In genomic region chr13:84221820-84222681, GRCm38 (mm10) we compare ENCODE assay signal across 8 mouse cellular contexts. TPM values are rescaled to one million over a fixed set of nuclear protein-coding genes. Genes with fewer than 3 reads are reported as not detected.
A peak's percentile ranks its signal among the peaks of the same experiment; 100 is the strongest.
DNase-seq lines count a peak whose midpoint lies in the region; ATAC-seq and TF ChIP-seq lines count a peak whose summit lies in the region.

Gene Tmem161b (plus strand): TSS chr13:84222296.

- H3K4me1 ChIP-seq in forebrain, embryonic 10.5 days, result peaks cover 28% of the 10 kb centered on the region
- peaks cover 12% of the 10 kb centered on the region for H3K4me1 ChIP-seq in heart, embryonic 15.5 days (replicated peaks)
- H3K4me1 ChIP-seq in liver, embryonic 14.5 days (replicated peaks; ENCODE audit: control insufficient read depth in 2 of 2, insufficient read depth in 2 of 2, low read length in 1 of 2), result peaks cover 8 to 10% of the 10 kb centered on the region in 2 experiments
- H3K4me1 ChIP-seq in neural tube, embryonic 11.5 days (ENCODE audit: control insufficient read depth, insufficient read depth, low read length), result peaks cover 13% of the 10 kb centered on the region
- H3K4me1 ChIP-seq in stomach, postnatal 0 days (replicated peaks; ENCODE audit: control insufficient read depth, insufficient read depth), result no peaks in the 10 kb centered on the region

- TF ChIP-seq CTCF in liver, embryonic 14.5 days (IDR thresholded peaks at IDR 0.05; ENCODE audit: low read depth), result no peak
- TF ChIP-seq CTCF in stomach, postnatal 0 days (IDR thresholded peaks at IDR 0.05; ENCODE audit: low read depth), result peak; percentile 34

- peak within 1 kb of the TSS; percentile 91 for H3K27ac ChIP-seq in forebrain, embryonic 10.5 days
- H3K27ac ChIP-seq in heart, embryonic 15.5 days, result peak within 1 kb of the TSS; percentile 77
- no peak within 1 kb of the TSS for H3K27ac ChIP-seq in liver, embryonic 14.5 days
- peak within 1 kb of the TSS; percentile 60 for H3K27ac ChIP-seq in neural tube, embryonic 11.5 days (ENCODE audit: low read depth, low read length)
- H3K27ac ChIP-seq in stomach, postnatal 0 days (replicated peaks), result peak within 1 kb of the TSS; percentile 88

- peak within 1 kb of the TSS; percentile 92 for H3K4me3 ChIP-seq in forebrain, embryonic 10.5 days
- peak within 1 kb of the TSS; percentile 70 for H3K4me3 ChIP-seq in heart, embryonic 15.5 days
- peak within 1 kb of the TSS; percentile 68 to 98 for H3K4me3 ChIP-seq in liver, embryonic 14.5 days (ENCODE audit: insufficient read depth in 1 of 2, low read depth in 2 of 2, low read length in 2 of 2)
- H3K4me3 ChIP-seq in neural tube, embryonic 11.5 days (ENCODE audit: low read depth, low read length), result peak within 1 kb of the TSS; percentile 83
- peak within 1 kb of the TSS; percentile 78 for H3K4me3 ChIP-seq in stomach, postnatal 0 days (ENCODE audit: low read depth, low read length)

- TF ChIP-seq EP300 in liver, embryonic 14.5 days (IDR thresholded peaks at IDR 0.05; ENCODE audit: low read depth), result no peak
- TF ChIP-seq EP300 in stomach, postnatal 0 days (optimal IDR thresholded peaks at IDR 0.05), result no peak

- ATAC-seq in heart, embryonic 15.5 days (replicated peaks; ENCODE audit: insufficient number of reproducible peaks, insufficient read depth, low FRiP score, low read depth), result peak; percentile 100
- peak; percentile 99 for ATAC-seq in liver, embryonic 14.5 days (ENCODE audit: insufficient read depth)
- ATAC-seq in neural tube, embryonic 11.5 days (ENCODE audit: insufficient read depth, low FRiP score, low TSS enrichment), result peak; percentile 97
- ATAC-seq in stomach, postnatal 0 days (ENCODE audit: low FRiP score, low TSS enrichment), result peak; percentile 100

- H3K9me3 ChIP-seq in forebrain, embryonic 10.5 days, result no peaks in the 10 kb centered on the region
- no peaks in the 10 kb centered on the region for H3K9me3 ChIP-seq in heart, embryonic 15.5 days (replicated peaks)
- H3K9me3 ChIP-seq in liver, embryonic 14.5 days (ENCODE audit: control insufficient read depth, low read length), result no peaks in the 10 kb centered on the region
- H3K9me3 ChIP-seq in neural tube, embryonic 11.5 days (ENCODE audit: control insufficient read depth, low read length), result no peaks in the 10 kb centered on the region
- H3K9me3 ChIP-seq in stomach, postnatal 0 days (ENCODE audit: control insufficient read depth, low read length), result no peaks in the 10 kb centered on the region

- peak; percentile 57 to 62 for DNase-seq in CD8-positive naive resting alpha-beta T cell, adult 2 months (ENCODE audit: low read depth in 2 of 2, low spot score in 2 of 2)
- peak; percentile 65 for DNase-seq in c-Kit-positive CD71-negative TER-119-negative erythroid progenitor cells, embryonic 14.5 days (ENCODE audit: low read depth)
- DNase-seq in forebrain, embryonic 10.5 days (ENCODE audit: extremely low spot score, low spot score), result peak; percentile 90
- peak; percentile 86 to 97 for DNase-seq in kidney, postnatal 25 days
- peak; percentile 76 to 77 (median 77) for DNase-seq in liver, embryonic 14.5 days (ENCODE audit: low read depth in 3 of 3, low spot score in 3 of 3)
- peak; percentile 90 for DNase-seq in neural tube, embryonic 11.5 days (ENCODE audit: low spot score)
- peak; percentile 94 for DNase-seq in stomach, postnatal 0 days (ENCODE audit: low spot score)

- H3K36me3 ChIP-seq in forebrain, embryonic 10.5 days (replicated peaks), result peaks cover 23% of the 10 kb centered on the region
- no peaks in the 10 kb centered on the region for H3K36me3 ChIP-seq in heart, embryonic 15.5 days
- no peaks in the 10 kb centered on the region for H3K36me3 ChIP-seq in liver, embryonic 14.5 days (replicated peaks; ENCODE audit: control insufficient read depth, insufficient read depth, low read depth)
- H3K36me3 ChIP-seq in neural tube, embryonic 11.5 days (ENCODE audit: control insufficient read depth, insufficient read depth, low read length), result no peaks in the 10 kb centered on the region
- no peaks in the 10 kb centered on the region for H3K36me3 ChIP-seq in stomach, postnatal 0 days (ENCODE audit: control insufficient read depth, insufficient read depth, low read length)

- peak within 1 kb of the TSS; percentile 87 for H3K4me2 ChIP-seq in heart, embryonic 15.5 days
- peak within 1 kb of the TSS; percentile 66 for H3K4me2 ChIP-seq in liver, embryonic 14.5 days (ENCODE audit: low read depth)
- peak within 1 kb of the TSS; percentile 74 for H3K4me2 ChIP-seq in neural tube, embryonic 11.5 days (ENCODE audit: low read depth)
- H3K4me2 ChIP-seq in stomach, postnatal 0 days (replicated peaks; ENCODE audit: low read depth), result peak within 1 kb of the TSS; percentile 83

- H3K27me3 ChIP-seq in forebrain, embryonic 10.5 days (ENCODE audit: poor library complexity, severe bottlenecking), result no peaks in the 10 kb centered on the region
- H3K27me3 ChIP-seq in heart, embryonic 15.5 days, result no peaks in the 10 kb centered on the region
- no peaks in the 10 kb centered on the region for H3K27me3 ChIP-seq in liver, embryonic 14.5 days (ENCODE audit: control insufficient read depth, insufficient read depth, low read length)
- H3K27me3 ChIP-seq in neural tube, embryonic 11.5 days (ENCODE audit: control insufficient read depth, insufficient read depth, low read length), result no peaks in the 10 kb centered on the region
- H3K27me3 ChIP-seq in stomach, postnatal 0 days (ENCODE audit: control insufficient read depth, insufficient read depth, low read length), result no peaks in the 10 kb centered on the region

- WGBS in forebrain, embryonic 10.5 days, result under 1% methylated on average over 52 of the region's 52 CpGs
- WGBS in heart, embryonic 15.5 days, result 1% methylated on average over 47 of the region's 52 CpGs
- WGBS in liver, embryonic 14.5 days (ENCODE audit: insufficient replicate concordance), result under 1% methylated on average over 48 of the region's 52 CpGs
- WGBS in neural tube, embryonic 11.5 days, result under 1% methylated on average over 51 of the region's 52 CpGs
- 0% methylated on average over 47 of the region's 52 CpGs for WGBS in stomach, postnatal 0 days

- peak within 1 kb of the TSS; percentile 74 for H3K9ac ChIP-seq in heart, embryonic 15.5 days
- peak within 1 kb of the TSS; percentile 58 for H3K9ac ChIP-seq in liver, embryonic 14.5 days (replicated peaks)
- peak within 1 kb of the TSS; percentile 78 for H3K9ac ChIP-seq in neural tube, embryonic 11.5 days (ENCODE audit: low read length)
- H3K9ac ChIP-seq in stomach, postnatal 0 days (ENCODE audit: low read length), result peak within 1 kb of the TSS; percentile 74

RNA-seq across cellular contexts. Expression of gene Tmem161b, which starts in this region (rescaled TPM):
- 22.7 and 23.0 TPM in 2 replicates for polyA plus RNA-seq in forebrain, embryonic 10.5 days (2016; fragmentation: Nextera tagmentation; extraction: Ambion mirVana)
- 10.5 and 10.6 TPM in 2 replicates for polyA plus RNA-seq in heart, embryonic 15.5 days (2015; fragmentation: Nextera tagmentation; extraction: Ambion mirVana)
- 3.5 and 5.0 TPM in 2 replicates for polyA plus RNA-seq in liver, embryonic 14.5 days (2012; rRNA removed)
- polyA plus RNA-seq in liver, embryonic 14.5 days (2014; fragmentation: Nextera tagmentation; extraction: Ambion mirVana), result 6.0 and 6.6 TPM in 2 replicates
- 21.6 and 23.2 TPM in 2 replicates for polyA plus RNA-seq in neural tube, embryonic 11.5 days (2014; fragmentation: Nextera tagmentation; extraction: Ambion mirVana)
- polyA plus RNA-seq in stomach, postnatal 0 days (2015; fragmentation: Nextera tagmentation; extraction: Ambion mirVana), result 16.4 and 18.6 TPM in 2 replicates
